Mouse (Mus musculus) neural tube, postnatal 0 days (tissue): ENCODE data around the gene Lsp1. TPM values are rescaled to one million over a fixed set of nuclear protein-coding genes. Genes with fewer than 3 reads are reported as not detected.

Experiments used
- polyA plus RNA-seq: library from polyadenylated mRNA; unstranded; fragments of >200 nt; fragmentation: Nextera tagmentation; extraction: Ambion mirVana; gene quantifications from 2 replicates; pipeline ENCODE4 v1.2.1, GENCODE M21; 2015

The Lsp1 gene
- 9.9 and 11.5 TPM in 2 replicates for polyA plus RNA-seq

DNA sequence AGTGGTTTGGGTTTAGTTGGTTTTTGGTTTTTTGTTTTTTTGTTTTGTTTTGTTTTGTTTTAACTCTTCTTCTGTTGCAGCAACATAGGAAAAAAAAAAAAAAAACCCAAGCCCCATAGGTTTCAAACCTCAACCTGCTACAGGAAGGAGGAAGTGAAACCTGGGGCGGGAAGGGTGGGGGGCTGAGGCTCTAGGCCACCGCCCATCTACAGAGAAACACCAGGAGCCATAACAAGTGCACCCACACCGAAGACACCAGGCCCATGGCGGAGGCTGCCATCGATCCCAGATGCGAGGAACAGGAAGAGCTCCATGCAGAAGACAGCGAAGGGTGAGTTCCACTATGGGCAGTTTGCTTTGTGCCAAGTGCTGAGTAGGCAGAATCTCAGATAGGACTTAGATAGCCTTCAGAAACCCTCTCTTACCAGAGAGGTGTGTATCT, at the start of gene Lsp1:
Gene Lsp1 (plus strand): TSS at position 174 of the 442 bp plus-strand sequence.

DNA sequence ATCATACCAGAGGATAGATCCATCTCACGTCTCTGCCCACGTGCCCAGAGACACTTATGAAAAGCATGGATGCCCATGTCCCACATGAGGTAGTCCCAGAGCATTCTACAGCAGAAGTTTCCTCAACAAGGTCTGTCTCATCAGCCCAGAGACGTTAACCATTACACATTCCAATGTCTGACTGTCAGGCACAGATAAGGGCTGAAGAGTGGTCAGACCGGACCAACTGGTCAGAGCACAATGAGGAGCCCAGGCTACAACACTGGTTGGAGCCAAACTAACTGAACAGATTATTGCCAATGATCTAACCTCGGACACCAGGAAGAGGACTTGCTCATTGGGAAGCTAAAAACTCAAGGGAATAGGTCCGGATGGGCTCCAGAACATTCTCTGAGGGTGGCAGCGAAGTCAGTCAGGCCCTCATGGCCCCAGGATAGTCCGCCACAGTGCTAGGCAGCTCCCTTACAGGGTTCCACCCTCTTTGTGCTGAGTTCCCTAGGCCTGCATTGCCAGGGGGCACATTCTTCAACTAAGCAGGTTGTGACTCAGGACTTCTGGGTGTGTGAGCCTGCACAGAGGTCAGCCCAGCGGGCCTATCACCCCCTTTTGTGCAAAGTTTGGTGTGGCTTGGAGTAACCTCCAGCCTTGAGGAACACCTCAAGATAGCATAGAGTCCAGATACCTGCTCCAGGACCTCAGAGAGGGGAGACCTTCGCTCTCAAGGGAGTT, 26.3 kb upstream of the Lsp1 start, which contains the start of gene Syt8:
Gene Syt8 (plus strand): TSS at position 714 of the 729 bp plus-strand sequence.

DNA sequence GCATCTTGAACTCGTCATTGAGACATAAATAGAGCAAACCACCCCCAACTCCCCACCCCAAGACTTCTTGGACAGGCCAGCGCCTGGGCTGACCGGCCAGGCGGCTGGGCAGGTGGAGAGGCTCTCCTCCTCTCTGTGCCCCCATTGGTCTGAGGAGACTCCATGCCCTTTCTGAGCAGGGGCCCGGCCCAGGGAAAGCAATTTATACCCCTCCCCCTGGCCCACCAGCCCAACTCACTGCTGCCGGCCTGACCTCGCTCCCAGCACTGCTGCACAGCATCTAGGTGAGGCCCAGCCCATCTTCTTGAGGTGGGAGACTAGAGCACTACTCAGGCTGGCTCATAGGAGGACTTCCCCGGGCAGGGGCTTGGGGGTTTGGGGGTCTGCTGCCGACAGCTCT, 19.0 kb upstream of the Lsp1 start, which contains the start of gene Tnni2:
Gene Tnni2 (plus strand): TSS at position 224 of the 400 bp plus-strand sequence.

DNA sequence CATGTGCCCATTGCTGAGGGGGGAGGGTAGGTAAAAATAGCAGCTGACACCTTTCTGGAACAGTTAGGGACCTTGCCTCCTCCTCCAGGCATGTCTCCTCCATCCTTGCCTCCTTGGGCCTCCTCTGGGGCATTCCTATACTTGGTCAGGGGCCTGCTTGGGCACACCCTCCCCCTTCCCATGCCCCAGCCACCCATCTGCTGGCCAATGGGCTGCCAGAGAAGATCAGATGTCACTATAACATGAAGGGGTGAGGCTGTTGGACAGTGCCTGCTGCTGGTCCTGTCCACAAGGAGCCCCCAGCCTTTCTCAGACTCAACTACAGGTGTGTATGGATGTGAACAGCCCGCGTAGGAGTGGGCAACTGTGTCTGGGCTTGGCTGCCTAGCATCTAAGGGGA, 38.0 kb downstream of the Lsp1 start, which contains the start of gene Tnnt3:
Gene Tnnt3 (plus strand): TSS at position 262 of the 400 bp plus-strand sequence.

DNA sequence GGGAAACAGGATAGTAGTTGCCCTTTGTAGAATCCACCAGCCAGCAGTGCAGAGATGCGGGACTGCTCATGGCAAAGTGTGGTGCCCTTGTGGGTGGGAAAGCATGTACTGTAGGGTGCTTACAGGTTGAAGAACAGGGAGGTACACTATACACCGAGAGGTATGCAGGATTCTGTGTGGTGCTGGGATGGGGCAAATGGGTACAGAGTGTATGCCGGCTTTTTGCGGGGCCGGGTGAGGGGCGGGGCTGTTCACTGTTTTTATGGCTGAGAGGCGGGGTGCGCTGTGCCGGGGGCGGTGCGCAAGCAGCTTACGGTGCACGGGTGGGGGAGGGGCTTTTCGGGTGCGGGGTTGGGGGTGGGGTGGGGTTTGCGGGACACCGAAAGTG, 72.1 kb downstream of the Lsp1 start, which contains the start of gene Mrpl23:
Gene Mrpl23 (plus strand): TSS at position 16 of the 388 bp plus-strand sequence.

Other genes with a start within 250 kb of the Lsp1 start
- gene Gm7579, start 248.9 kb upstream of the Lsp1 start, polyA plus RNA-seq: not detected in 2 replicates
- not detected in 2 replicates for gene Krtap5-5, start 230.8 kb upstream of the Lsp1 start, polyA plus RNA-seq
- not detected in 2 replicates for gene Gm40460, start 219.7 kb upstream of the Lsp1 start, polyA plus RNA-seq
- gene Gm2431, start 202.5 kb upstream of the Lsp1 start, polyA plus RNA-seq: not detected in 2 replicates
- not detected in 2 replicates for gene Gm4559, start 186.4 kb upstream of the Lsp1 start, polyA plus RNA-seq
- gene Krtap5-1, start 163.7 kb upstream of the Lsp1 start, polyA plus RNA-seq: not detected in 2 replicates
- gene Krtap5-4, start 157.3 kb upstream of the Lsp1 start, polyA plus RNA-seq: not detected in 2 replicates
- 31.7 and 34.0 TPM in 2 replicates for gene Ifitm10, start 87.1 kb upstream of the Lsp1 start, polyA plus RNA-seq
- 1.2 TPM in 1 of 2 replicates, not detected in the other for gene Gm49369, start 78.1 kb upstream of the Lsp1 start, polyA plus RNA-seq
- 389 and 402 TPM in 2 replicates for gene Ctsd, start 72.8 kb upstream of the Lsp1 start, polyA plus RNA-seq
- gene Syt8, start 26.0 kb upstream of the Lsp1 start, polyA plus RNA-seq: 0.35 TPM in 1 of 2 replicates, not detected in the other
- gene Tnni2, start 19.0 kb upstream of the Lsp1 start, polyA plus RNA-seq: 4.1 and 5.3 TPM in 2 replicates
- gene Tnnt3, start 38.0 kb downstream of the Lsp1 start, polyA plus RNA-seq: 5.2 and 7.0 TPM in 2 replicates
- gene Mrpl23, start 71.9 kb downstream of the Lsp1 start, polyA plus RNA-seq: 27.4 and 27.9 TPM in 2 replicates
- gene Igf2, start 206.0 kb downstream of the Lsp1 start, polyA plus RNA-seq: 345 and 478 TPM in 2 replicates
- not detected in 2 replicates for gene Gm49394, start 209.1 kb downstream of the Lsp1 start, polyA plus RNA-seq